Mouse (Mus musculus): Measurements from ENCODE around the gene Ndufs1.
"Not testable (repeated sequence)": the region's sequence is repeated elsewhere in the genome, so short reads cannot be mapped to it uniquely, and the experiment has no call there.

Ndufs1 gene

GRCm38 (mm10) chr1:63176604-63177421, at the start of gene Ndufs1, which contains the start of gene Eef1b2:
Ndufs1 (minus strand) TSS chr1:63176833.
Eef1b2 (plus strand) TSS chr1:63176825.
- DNase-seq (ENCODE audit: low read depth) = peak; percentile 97

GRCm38 (mm10) chr1:63225890-63226289, 49.3 kb upstream of the Ndufs1 start:
- no peak for DNase-seq (ENCODE audit: low read depth)

- DNase-seq (ENCODE audit: low read depth) = no peak
Observed at GRCm38 (mm10) chr1:63225009-63225408, 48.4 kb upstream of the Ndufs1 start.

GRCm38 (mm10) chr1:63219277-63219676, 42.6 kb upstream of the Ndufs1 start:
- DNase-seq (ENCODE audit: low read depth) = no peak

GRCm38 (mm10) chr1:63214631-63215030, 38.0 kb upstream of the Ndufs1 start:
- no peak for DNase-seq (ENCODE audit: low read depth)

- no peak for DNase-seq (ENCODE audit: low read depth)
Observed at GRCm38 (mm10) chr1:63214271-63214558, 37.6 kb upstream of the Ndufs1 start, which contains the start of gene Gpr1. Gpr1 (minus strand) TSS chr1:63214543.

- no peak for DNase-seq (ENCODE audit: low read depth)
Observed at GRCm38 (mm10) chr1:63213478-63214270, 37.0 kb upstream of the Ndufs1 start.

- no peak for DNase-seq (ENCODE audit: low read depth)
Observed at GRCm38 (mm10) chr1:63209861-63210529, 33.4 kb upstream of the Ndufs1 start.

GRCm38 (mm10) chr1:63207607-63208006, 31.0 kb upstream of the Ndufs1 start:
- DNase-seq (ENCODE audit: low read depth) = no peak

- no peak for DNase-seq (ENCODE audit: low read depth)
Observed at GRCm38 (mm10) chr1:63204660-63205394, 28.2 kb upstream of the Ndufs1 start.

- DNase-seq (ENCODE audit: low read depth) = no peak
Observed at GRCm38 (mm10) chr1:63203950-63204659, 27.5 kb upstream of the Ndufs1 start.

GRCm38 (mm10) chr1:63203471-63203870, 26.8 kb upstream of the Ndufs1 start:
- DNase-seq (ENCODE audit: low read depth) = no peak

- no peak for DNase-seq (ENCODE audit: low read depth)
Observed at GRCm38 (mm10) chr1:63201672-63202071, 25.0 kb upstream of the Ndufs1 start.

GRCm38 (mm10) chr1:63200322-63200721, 23.7 kb upstream of the Ndufs1 start:
- no peak for DNase-seq (ENCODE audit: low read depth)

GRCm38 (mm10) chr1:63199387-63199786, 22.8 kb upstream of the Ndufs1 start:
- DNase-seq (ENCODE audit: low read depth) = no peak

GRCm38 (mm10) chr1:63195848-63196512, 19.3 kb upstream of the Ndufs1 start:
- no peak for DNase-seq (ENCODE audit: low read depth)

- DNase-seq (ENCODE audit: low read depth) = no peak
Observed at GRCm38 (mm10) chr1:63192306-63193065, 15.9 kb upstream of the Ndufs1 start.

- DNase-seq (ENCODE audit: low read depth) = no peak
Observed at GRCm38 (mm10) chr1:63190851-63191250, 14.2 kb upstream of the Ndufs1 start.

GRCm38 (mm10) chr1:63188536-63188935, 11.9 kb upstream of the Ndufs1 start:
- no peak for DNase-seq (ENCODE audit: low read depth)

- DNase-seq (ENCODE audit: low read depth) = not testable (repeated sequence)
Observed at GRCm38 (mm10) chr1:63185430-63185829, 8.8 kb upstream of the Ndufs1 start.
